Mouse (Mus musculus): ENCODE data around the gene Mettl22.

DNA sequence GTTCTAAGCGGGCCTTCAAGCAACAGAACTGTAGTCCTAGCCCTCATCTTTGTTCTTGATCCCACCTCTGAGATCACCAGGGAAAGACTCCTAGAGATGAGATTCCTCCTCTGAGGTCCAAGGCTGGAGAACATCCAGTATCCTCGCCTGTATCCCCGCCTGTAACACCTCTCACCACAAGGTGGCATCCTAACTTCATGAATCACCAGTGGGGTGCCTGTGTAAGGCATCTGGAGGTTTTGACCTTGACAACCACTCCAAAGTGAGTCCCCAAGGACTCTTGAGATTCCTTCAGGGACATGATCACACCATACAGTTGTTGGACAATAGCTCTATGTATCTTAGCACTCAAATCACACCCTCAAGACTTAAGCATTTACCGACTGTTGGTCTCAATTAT lies 23.7 kb downstream of the Mettl22 start:
- TF ChIP-seq POLR2A (IDR thresholded peaks at IDR 0.05; ENCODE audit: control insufficient read depth, extremely low read depth, insufficient read depth, low read length, poor library complexity) = no peak
- no peak for TF ChIP-seq CTCF (IDR thresholded peaks at IDR 0.05; ENCODE audit: borderline replicate concordance, control insufficient read depth, extremely low read depth, insufficient read depth, low read length, poor library complexity)
